Mouse (Mus musculus): ENCODE measurements around the gene Ddx17. TPM values are rescaled to one million over a fixed set of nuclear protein-coding genes. Genes with fewer than 3 reads are reported as not detected.

Ddx17 gene
- polyA plus RNA-seq (2012; rRNA removed), result 159 and 193 TPM in 2 replicates

DNA sequence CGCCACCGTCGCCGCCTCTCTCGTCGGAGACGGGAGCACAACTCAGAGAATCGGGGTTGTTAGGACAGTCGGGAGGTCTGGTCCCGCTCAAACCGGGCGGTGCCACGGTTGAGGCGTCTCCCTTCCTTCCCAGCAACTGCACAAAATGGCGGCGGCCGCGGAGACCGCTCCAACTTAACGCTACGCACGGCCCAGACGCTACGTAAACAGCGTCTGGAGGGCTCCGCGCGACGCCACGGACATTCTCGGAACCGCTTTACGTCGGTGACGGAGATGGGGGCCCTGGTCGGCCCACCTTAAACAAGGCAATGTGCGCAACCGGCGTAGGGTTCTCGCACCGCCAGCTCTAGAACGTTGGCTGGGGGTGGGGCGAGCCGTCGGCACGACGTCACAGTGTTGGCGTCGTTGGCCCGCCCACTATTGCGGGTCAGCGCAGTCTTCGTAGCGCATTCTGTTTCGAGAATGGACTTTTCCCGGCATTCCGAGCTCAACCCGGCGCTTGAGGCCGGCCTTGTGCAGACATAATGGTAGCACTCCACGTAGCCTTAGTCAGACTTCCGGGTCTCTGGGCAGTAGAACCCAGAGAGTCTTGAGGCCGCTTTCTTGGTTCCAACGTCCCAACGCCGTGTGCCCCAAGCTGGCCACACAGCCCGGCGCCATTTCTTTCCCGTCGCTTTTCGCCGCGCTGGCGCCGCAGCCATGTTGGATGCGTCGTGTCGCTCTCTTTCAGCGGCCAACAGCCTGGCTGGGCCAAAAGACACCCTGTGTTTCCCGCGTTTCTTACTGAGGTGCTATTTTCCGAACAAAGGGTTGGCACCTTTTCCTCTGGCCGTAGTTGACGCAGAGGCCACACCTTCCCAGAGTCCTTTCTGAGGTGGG, at the start of gene Ddx17:
Ddx17 (minus strand) TSS at position 332 of the 879 bp plus-strand sequence.
- peak within 1 kb of the TSS; percentile 86 for H3K4me3 ChIP-seq (ENCODE audit: control insufficient read depth, low read depth, low read length)
- TF ChIP-seq CTCF (IDR thresholded peaks at IDR 0.05; ENCODE audit: control insufficient read depth, insufficient read depth, insufficient replicate concordance, low read depth, low read length) (no peak), POLR2A (IDR thresholded peaks at IDR 0.05; ENCODE audit: control insufficient read depth, low read depth, low read length) (peak; percentile 95)
- H3K36me3 ChIP-seq (ENCODE audit: control insufficient read depth, insufficient read depth, low read length), result peaks cover 4% of the 10 kb centered on the region
- peaks cover 6% of the 10 kb centered on the region for H3K4me1 ChIP-seq (ENCODE audit: control insufficient read depth, insufficient read depth, low read length)
- H3K27ac ChIP-seq (ENCODE audit: control insufficient read depth, insufficient read depth, low read depth, low read length), result peak within 1 kb of the TSS; percentile 92
- H3K27me3 ChIP-seq (ENCODE audit: control insufficient read depth, insufficient read depth, low read length), result no peaks in the 10 kb centered on the region

- no peaks in the 10 kb centered on the region for H3K27me3 ChIP-seq (ENCODE audit: control insufficient read depth, insufficient read depth, low read length)
- TF ChIP-seq CTCF (IDR thresholded peaks at IDR 0.05; ENCODE audit: control insufficient read depth, insufficient read depth, insufficient replicate concordance, low read depth, low read length) (no peak), POLR2A (IDR thresholded peaks at IDR 0.05; ENCODE audit: control insufficient read depth, low read depth, low read length) (no peak)
- no peak overlapping the region for H3K4me3 ChIP-seq (ENCODE audit: control insufficient read depth, low read depth, low read length)
Observed at GRCm38 (mm10) chr15:79581581-79581980, 35.0 kb upstream of the Ddx17 start.

DNA sequence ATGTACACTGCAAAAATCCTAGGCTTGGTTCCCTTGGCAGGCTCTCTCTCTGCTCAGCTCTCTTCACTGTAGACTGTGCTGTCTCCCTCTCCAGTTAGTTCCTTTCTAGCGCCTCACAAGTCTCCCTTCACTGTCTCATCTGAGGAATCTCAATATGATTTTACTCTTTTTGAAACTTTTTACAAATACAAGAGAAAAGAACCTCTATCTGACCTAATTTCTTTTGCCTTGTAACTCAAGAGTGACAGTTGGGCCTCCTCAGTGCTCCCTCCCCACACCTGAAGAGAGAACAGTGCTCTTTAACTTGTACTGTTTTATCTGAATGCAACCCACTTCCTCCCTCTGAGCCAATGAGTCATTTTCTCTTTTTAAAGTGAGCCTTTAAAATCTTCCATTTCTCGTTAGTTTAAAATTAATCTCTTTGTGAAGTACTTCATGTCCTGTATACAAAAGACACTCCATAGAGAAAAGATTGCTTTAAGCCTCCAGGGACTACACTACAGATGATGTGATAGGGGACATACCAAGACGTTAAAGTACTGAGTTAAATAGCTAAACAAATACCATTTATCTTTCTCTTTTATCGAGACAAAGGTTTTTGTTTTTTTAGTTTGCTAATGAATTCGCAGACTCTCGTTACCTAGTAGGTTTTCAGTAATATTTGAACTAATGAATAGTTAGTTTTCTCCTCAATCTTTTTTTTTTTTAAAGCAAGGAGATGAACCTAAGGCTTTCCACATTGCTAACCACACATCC, 31.3 kb upstream of the Ddx17 start:
- Histone ChIP-seq H3K27me3 (ENCODE audit: control insufficient read depth, insufficient read depth, low read length) (no peaks in the 10 kb centered on the region), H3K36me3 (ENCODE audit: control insufficient read depth, insufficient read depth, low read length) (no peaks in the 10 kb centered on the region), H3K27ac (ENCODE audit: control insufficient read depth, insufficient read depth, low read depth, low read length) (no peak overlapping the region), H3K4me1 (ENCODE audit: control insufficient read depth, insufficient read depth, low read length) (no peaks in the 10 kb centered on the region), H3K4me3 (ENCODE audit: control insufficient read depth, low read depth, low read length) (no peak overlapping the region)
- TF ChIP-seq CTCF (IDR thresholded peaks at IDR 0.05; ENCODE audit: control insufficient read depth, insufficient read depth, insufficient replicate concordance, low read depth, low read length) (no peak), POLR2A (IDR thresholded peaks at IDR 0.05; ENCODE audit: control insufficient read depth, low read depth, low read length) (no peak)

More at GRCm38 (mm10) chr15:79581581-79581980, 35.0 kb upstream of the Ddx17 start:
- Histone ChIP-seq H3K27ac (ENCODE audit: control insufficient read depth, insufficient read depth, low read depth, low read length) (no peak overlapping the region), H3K36me3 (ENCODE audit: control insufficient read depth, insufficient read depth, low read length) (no peaks in the 10 kb centered on the region), H3K4me1 (ENCODE audit: control insufficient read depth, insufficient read depth, low read length) (no peaks in the 10 kb centered on the region)

GRCm38 (mm10) chr15:79576947-79577346, 30.4 kb upstream of the Ddx17 start:
- TF ChIP-seq POLR2A (IDR thresholded peaks at IDR 0.05; ENCODE audit: control insufficient read depth, low read depth, low read length) (no peak), CTCF (IDR thresholded peaks at IDR 0.05; ENCODE audit: control insufficient read depth, insufficient read depth, insufficient replicate concordance, low read depth, low read length) (no peak)
- Histone ChIP-seq H3K4me1 (ENCODE audit: control insufficient read depth, insufficient read depth, low read length) (no peaks in the 10 kb centered on the region), H3K36me3 (ENCODE audit: control insufficient read depth, insufficient read depth, low read length) (no peaks in the 10 kb centered on the region), H3K27ac (ENCODE audit: control insufficient read depth, insufficient read depth, low read depth, low read length) (no peak overlapping the region), H3K4me3 (ENCODE audit: control insufficient read depth, low read depth, low read length) (no peak overlapping the region), H3K27me3 (ENCODE audit: control insufficient read depth, insufficient read depth, low read length) (no peaks in the 10 kb centered on the region)

- Histone ChIP-seq H3K4me3 (ENCODE audit: control insufficient read depth, low read depth, low read length) (no peak overlapping the region), H3K4me1 (ENCODE audit: control insufficient read depth, insufficient read depth, low read length) (no peaks in the 10 kb centered on the region), H3K27me3 (ENCODE audit: control insufficient read depth, insufficient read depth, low read length) (no peaks in the 10 kb centered on the region), H3K27ac (ENCODE audit: control insufficient read depth, insufficient read depth, low read depth, low read length) (no peak overlapping the region), H3K36me3 (ENCODE audit: control insufficient read depth, insufficient read depth, low read length) (no peaks in the 10 kb centered on the region)
- TF ChIP-seq POLR2A (IDR thresholded peaks at IDR 0.05; ENCODE audit: control insufficient read depth, low read depth, low read length), result no peak
- TF ChIP-seq CTCF (IDR thresholded peaks at IDR 0.05; ENCODE audit: control insufficient read depth, insufficient read depth, insufficient replicate concordance, low read depth, low read length), result no peak
Observed at GRCm38 (mm10) chr15:79575543-79576222, 29.1 kb upstream of the Ddx17 start.

- no peak for TF ChIP-seq POLR2A (IDR thresholded peaks at IDR 0.05; ENCODE audit: control insufficient read depth, low read depth, low read length)
- no peak for TF ChIP-seq CTCF (IDR thresholded peaks at IDR 0.05; ENCODE audit: control insufficient read depth, insufficient read depth, insufficient replicate concordance, low read depth, low read length)
Observed at GRCm38 (mm10) chr15:79562417-79562816, 15.9 kb upstream of the Ddx17 start.

More at GRCm38 (mm10) chr15:79562417-79562816, 15.9 kb upstream of the Ddx17 start:
- Histone ChIP-seq H3K27ac (ENCODE audit: control insufficient read depth, insufficient read depth, low read depth, low read length) (no peak overlapping the region), H3K4me1 (ENCODE audit: control insufficient read depth, insufficient read depth, low read length) (no peaks in the 10 kb centered on the region), H3K36me3 (ENCODE audit: control insufficient read depth, insufficient read depth, low read length) (no peaks in the 10 kb centered on the region), H3K4me3 (ENCODE audit: control insufficient read depth, low read depth, low read length) (no peak overlapping the region), H3K27me3 (ENCODE audit: control insufficient read depth, insufficient read depth, low read length) (no peaks in the 10 kb centered on the region)
